Mouse (Mus musculus): ENCODE measurements around the gene Eipr1.

Eipr1 gene

DNA sequence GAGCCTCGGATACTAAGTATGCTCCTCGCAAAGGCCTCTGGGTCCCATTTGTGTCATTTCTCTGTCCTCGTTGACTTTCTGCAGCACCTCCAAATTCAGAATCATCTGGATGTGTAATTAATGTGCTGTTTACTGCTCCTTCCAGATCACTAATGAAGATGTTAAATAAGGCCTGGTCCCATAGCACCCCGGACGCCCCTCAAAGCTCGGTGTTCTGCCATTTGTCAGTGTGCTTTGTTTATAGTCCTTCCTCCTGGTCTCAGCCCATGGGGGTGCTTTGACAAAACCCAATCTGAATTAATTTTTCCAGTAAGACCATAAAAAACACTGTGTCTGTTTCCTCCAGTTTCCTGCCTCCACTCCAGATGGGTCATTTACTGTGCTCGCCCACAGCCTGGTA lies 28.6 kb downstream of the Eipr1 start:
- DNase-seq = no peak

DNA sequence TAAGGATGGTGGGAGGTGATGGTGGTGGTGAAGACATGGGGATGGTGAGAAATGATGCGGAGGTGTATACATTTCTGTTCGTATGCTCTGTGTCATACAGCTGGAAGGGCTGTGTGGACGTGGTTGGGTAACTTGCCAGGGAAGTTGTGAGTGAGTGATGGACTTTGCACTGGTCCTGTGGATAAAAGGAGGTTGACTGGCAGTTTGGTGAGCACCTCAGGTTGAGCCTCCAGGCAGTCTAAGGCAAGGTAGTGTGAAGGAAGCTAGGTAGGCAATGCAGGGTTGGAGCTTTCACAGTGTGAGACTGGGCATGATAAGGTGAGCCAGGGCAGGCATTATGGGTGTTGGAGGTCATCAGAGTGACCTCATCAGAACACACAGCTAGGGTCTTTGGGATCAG lies 31.0 kb downstream of the Eipr1 start:
- DNase-seq = peak; percentile 36

DNA sequence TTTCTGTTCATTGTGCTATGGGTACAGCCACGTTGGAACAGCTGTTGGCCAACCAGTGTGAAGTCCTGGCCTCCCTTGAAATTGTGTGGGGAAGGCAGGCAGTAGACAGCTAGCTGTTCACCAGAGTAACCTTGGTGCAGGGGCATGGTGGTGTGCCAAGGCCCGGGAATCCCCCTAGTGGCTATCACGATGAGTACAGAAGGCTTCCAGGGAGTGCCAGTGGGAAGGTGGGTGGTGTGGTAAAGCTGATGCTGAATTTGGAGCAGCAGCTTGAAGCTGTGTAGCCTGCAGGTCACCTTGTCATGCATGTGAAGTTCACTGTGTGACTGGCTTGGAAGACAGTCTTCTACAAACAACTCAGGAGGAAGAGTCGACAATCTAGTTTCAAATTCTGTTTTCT lies 32.8 kb downstream of the Eipr1 start:
- peak; percentile 24 for DNase-seq

DNA sequence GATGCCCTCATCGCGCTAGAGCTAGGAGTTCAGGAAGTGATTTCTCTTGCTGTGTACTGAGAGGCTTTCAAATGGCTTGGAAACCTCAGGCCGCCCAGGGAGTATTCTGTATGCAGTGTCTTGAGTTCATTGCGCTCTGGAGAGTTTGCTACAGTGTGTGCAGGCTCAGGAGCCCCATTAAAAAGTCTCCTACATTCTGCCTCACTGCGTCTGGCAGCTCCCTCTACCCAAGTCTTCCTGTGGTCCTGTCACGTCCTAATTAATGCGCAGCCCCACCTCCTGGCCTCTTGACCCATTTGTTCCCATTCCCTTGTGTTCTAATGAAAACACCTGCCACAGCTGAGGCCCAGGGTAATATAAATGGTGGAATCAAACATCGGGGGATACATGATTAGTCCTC lies 33.3 kb downstream of the Eipr1 start:
- DNase-seq = no peak

DNA sequence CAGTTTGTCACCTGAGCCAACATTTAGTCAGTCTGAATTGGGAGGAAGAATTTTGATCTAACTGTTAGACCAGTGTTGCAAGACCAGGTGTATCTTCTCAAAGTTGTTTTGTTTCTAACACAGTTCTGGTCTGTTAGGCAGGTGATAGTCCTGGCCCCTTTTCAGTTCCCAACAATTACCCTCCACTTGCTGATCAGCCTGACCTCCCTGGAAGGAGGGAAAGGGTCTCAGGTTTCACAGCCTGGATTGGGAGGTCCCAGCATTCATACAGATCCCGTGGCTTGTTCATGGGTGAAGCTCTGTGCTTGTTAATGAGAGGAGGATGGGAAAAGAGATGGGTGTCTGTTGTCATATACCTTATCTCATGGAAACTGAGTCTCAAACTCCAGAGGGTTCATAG lies 33.7 kb downstream of the Eipr1 start:
- DNase-seq = no peak

DNA sequence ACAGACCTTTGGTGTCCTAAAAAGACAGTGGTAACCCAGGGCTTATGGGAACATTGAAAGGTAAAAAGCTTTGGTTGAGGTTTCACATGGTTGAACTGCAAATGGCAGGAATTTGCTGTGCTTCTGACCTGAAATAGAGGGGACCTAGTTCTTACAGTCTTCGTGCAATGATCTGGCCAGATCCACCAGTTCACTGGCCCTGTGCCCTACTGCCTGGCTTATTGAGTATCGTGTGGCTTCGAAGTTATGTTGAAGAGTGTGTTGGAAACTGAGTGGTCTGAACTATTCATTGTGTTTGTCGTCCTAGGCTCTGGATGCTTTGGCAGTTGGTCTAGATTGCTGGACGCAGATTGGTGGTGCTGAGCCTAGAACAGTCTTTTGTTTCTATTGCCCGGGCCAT lies 34.7 kb downstream of the Eipr1 start:
- DNase-seq = no peak

DNA sequence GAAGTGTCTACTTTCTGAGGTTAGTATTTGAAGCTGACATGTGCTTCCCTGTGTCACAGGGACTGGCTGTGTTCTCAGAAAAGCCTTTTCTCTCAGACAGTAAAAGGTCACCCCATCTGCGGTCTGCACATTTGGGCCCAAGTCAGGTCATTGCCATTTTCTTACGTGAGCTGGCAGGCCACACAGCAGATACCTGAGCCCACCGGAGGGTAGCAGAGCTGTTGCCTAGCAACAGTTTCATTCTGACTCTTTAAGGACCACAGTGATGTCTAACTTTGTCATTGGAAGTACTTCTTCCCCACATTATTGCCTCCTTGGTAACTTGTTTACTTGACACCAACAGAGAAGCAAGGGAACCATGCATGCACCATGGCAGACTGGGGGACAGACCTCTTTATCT lies 41.0 kb downstream of the Eipr1 start:
- DNase-seq = no peak

DNA sequence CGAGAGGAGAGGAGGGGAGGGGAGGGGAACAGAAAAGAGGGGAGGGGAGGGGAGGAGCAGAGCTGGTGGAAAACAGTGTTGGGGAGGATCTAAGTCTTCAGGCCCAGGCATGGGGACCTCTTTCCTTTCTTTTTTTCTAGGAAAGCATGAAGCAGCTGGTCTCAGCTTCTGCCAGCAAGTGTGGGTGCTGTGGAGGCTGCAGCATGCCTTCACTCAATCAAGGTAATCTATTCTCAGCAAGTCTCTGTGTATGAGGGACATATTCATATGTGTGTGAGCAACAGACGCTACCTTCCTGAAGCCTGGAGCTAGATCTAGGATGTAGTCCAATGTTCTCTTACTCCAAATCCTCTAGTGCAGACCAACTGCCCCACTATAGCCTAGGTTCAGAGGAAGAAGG lies 42.1 kb downstream of the Eipr1 start:
- DNase-seq = no peak

DNA sequence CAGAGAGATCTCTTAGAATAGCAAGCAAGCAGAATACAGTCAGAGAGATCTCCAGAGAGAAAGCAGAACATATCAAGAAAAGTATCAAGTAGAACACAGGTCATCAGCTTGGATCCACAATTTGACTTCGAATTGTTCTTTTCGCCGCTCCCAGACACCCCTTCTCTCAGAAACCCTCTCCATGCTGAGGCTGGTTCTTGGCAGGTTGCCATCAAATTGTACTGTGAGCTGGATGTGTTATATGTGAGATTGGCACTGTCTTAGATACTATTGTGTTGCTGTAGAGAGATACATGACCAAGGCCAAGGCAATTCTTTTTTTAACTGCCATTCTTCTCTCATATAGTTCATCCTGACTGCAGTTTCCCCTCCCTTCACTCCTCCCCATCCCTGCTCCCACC lies 43.4 kb downstream of the Eipr1 start:
- no peak for DNase-seq

DNA sequence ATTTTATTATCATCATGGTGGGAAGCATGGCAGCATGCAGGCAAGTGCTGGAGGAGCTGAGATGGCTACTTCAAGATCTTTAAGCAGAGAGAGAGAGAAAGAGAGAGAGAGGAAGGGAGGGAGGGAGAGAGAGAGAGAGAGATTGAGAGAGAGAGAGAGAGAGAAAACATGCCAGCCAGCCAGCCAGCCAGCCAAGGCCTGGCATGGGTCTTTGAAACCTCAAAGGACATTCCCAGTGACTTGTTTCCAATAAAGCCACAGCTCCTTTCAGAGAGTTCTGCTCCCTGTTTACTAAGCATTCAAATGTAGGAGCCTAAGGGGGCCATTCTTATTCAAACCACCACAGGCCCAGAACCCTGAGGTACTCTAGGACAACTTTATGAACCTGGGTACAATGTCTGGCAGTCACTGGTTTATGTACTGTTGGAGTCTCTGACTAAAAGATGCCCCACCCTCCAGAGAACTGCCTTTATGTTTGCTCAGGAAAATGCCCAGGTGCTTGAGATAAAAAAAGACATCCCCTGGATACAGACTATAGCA lies 45.3 kb downstream of the Eipr1 start:
- DNase-seq = no peak

DNA sequence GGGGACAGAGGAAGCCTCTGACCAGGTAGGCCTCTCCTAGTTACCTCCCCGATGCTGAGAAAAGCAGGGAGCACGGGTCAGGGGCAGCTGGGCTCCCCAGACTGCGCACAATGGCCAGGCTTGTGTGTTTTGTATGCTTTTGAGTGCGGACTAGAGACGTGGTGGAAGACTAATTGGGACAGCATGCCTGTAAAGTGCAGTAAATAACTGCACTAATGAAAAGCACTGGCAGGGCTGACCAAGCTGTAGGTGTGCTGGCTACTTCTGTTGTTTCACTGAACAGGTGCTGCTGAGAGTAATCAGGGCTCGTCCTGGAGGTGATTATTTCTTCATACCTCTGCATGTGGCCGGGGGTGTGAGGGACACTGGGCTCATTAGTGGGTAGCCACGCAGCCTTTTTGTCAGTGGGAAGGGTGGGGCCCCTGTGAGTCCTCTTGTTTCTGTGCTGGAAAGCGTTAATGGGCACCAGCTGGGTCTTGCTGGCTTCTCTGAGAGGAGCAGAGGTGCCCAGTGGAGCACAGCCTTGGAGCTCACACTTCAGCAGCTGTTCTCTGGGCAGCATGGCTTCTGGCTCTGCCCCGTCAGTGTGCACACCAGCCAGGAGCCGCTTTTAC lies 48.3 kb downstream of the Eipr1 start:
- DNase-seq = no peak

DNA sequence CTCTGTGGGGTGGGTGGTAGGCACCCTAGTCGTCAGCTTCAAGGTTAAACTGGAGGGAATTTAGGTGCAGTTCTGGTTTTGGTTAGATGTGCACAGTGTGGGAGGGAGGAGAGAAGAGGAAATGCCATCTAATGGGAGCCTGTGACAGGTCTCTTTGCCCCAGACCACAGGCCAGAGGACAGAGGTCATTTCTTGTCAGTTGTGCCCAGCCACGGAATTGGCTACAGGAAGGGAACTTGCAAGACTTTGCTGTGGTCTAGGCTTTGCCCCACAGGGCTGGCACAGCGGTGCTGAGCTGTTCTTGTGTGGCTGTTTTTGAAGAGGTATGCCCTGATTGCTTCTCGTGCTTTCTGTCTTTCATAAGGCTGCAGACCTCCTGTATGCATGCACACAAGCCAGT lies 48.8 kb downstream of the Eipr1 start:
- DNase-seq = no peak

DNA sequence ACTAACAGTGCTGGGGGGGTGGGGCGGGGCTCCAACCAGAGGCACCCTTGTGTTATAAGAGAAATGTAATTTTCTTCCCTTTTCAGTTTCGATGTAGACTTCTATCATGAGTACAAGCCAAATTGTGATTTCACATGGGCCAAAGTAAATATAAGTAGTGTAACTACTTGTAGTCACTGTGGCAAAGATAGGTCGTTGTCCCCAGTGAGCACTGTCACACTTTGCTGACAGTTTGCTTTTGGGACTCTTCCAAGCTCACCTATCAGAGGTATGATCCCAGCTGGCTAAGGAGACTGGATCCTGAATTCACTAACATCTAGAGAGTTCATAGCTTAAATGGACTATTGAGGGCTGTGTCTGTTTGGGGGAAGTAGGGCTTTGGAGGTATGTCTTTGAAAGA lies 49.3 kb downstream of the Eipr1 start:
- no peak for DNase-seq

DNA sequence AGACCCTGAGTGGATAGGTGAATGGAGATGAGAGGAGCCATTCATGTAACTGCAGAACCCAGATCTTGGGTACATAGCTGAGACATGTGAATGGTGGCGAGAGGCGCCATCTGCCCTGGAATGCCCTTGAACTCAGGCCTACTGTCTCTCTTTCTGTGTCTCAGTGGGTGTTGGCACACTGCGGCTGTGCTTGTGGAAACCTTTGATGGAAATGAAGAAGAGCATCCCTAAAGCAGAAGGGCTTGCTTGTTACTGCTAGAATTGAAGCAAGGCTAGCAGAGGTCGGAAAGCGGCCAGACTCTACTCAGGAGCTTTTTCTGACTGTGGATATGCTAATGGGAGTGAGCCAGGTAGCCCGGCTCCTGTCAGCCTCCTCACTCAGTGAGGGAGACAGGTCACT lies 50.1 kb downstream of the Eipr1 start:
- DNase-seq = no peak

DNA sequence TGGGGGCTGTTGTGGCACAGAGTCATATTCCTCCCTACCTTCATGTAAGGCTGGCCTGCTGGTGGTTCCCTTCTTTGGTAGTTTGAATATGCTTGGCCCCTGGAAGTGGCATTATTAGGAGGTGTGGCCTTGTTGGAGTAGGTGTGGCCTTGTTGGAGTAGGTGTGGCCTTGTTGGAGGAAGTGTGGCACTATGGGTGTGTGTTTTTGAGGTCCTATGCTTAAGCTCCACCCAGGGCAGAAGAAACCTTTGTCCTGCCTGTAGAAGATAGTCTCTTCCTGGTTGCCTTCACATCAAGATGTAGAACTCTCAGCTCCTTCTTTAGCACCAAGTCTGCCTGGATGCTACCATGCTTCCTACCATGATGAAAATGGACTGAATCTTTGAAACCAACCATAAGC lies 51.4 kb downstream of the Eipr1 start:
- DNase-seq = no peak

DNA sequence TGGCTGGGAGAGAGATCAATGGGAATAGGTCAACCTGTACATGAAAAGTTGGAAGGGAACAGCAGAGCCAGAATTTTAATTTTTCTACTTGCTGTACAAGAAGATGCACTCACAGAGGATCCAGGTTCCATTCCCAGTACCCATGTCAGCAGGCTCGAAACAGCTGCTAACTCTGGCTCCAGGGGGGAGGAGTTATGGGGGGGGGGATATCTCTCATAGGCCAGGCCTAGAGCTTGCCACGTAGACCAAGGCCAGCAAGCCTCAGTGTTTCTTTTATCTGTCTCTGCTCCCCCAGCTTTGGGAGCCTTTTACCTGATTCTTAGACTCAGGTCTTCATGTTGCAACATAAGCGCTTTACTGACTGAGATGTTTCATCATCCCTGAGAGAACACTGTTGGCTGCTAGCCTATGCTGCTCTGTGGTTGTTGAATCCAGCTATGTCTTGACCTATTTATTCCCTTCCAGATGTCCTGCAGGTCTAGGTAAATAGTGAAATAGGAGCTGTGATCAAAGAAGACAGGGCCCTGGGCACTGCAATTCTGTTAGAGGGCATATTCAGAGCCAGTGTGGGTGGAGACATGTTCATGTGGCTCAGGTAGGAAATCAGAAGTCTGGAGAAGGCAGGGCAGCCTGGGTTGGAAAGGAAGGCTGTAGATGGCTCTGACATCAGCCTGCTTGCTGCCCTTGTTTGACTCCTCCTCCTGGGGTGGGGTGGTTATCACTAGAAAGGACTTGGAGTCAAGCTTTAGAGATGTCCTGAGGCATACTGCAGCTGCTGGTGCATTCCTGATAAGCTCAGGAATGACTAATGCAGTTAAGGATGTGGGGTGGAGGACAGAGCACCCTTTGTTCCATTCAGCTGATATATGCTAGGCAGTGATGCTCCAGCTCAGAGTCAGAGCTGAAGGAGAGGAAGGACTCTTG lies 53.2 kb downstream of the Eipr1 start:
- no peak for DNase-seq

DNA sequence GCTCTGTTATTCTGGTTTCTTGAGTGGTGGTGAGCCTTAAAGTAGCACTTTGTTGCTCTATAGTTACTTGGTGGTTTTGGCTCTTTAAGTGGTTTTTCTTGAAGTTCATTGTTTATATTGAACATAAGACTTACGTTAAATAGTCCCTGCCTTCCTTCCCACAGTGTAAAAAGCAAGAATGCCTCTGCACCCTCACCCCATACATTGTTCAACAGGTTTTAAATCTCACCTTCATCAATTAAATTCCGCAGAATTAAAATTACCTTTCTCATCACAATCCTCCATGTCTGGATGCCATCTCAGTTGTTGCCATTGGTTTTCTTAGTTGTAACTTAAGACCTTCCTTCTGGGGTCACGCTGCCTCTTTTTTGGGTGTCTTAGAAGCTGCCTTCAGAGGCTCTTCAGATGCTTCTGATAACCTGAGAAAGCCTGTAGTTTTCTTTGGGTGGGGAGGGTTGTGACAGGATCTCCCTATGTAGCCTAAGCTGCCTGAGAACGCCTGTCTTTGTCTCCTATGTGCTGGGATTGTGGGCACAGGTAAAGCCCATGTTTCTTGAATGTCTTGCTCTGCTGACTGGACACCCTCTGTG lies 57.3 kb downstream of the Eipr1 start:
- no peak for DNase-seq

DNA sequence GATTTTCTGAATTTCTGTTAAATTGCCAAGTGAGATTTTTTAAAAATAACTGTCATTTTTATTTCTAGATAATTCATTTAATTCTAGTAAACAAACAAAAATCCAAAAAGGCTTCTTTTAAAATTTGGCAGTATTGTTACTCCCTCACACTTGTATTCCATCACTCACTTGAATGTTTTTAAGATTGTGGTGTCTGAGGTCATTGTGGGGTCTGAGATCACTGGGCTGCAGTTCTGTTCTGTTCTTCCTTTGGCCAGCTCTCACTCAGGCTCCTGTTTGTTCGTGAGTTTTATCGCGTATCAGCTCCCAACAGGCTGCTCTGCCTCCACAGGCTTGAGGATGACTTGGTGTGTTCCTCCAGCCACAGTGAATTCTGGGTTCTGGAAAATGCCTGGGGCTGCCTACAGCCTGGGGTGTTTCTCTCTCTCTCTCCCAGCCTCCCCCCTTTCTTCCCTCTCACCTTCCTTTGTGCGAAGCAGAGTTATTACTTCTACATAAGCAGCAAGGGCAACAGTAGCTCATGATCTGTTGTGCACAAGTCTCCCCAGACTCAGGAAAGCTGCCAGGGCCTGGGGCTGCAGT lies 58.2 kb downstream of the Eipr1 start:
- no peak for DNase-seq

DNA sequence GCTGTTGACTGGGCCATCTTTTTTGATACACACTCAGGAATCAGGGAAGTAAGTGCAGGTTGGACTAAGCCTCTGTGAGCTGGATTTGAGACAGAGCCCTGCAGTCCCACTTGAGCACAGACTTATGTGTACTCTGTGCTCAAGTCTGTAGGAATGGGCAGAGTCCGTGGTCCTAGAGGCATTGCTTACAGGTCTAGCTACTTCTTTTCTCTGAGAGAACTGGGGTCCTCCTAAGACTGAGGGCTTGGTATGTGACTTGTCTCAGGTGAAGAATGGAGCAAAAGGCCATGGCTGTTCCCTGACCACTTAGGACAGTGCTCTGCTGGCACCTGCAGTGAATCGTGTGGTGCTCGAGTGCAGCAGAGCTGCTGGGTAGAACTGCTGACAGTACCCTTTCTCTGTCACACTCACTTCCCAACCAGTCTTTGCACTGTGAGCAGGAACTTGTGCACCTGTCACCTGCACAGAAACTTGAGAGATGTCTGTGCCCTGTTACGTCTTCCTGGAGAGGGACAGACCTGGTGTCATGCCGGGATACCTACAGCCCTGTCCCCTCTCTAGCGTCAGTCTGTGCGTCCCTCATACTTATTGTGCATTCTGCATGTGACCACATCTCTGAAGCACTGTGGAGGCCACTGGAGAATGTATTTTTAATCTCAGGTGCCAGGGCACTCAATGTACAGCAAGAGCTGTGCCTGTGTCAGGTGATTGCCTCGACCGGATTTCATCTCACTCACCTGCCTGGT lies 65.3 kb downstream of the Eipr1 start:
- no peak for DNase-seq

DNA sequence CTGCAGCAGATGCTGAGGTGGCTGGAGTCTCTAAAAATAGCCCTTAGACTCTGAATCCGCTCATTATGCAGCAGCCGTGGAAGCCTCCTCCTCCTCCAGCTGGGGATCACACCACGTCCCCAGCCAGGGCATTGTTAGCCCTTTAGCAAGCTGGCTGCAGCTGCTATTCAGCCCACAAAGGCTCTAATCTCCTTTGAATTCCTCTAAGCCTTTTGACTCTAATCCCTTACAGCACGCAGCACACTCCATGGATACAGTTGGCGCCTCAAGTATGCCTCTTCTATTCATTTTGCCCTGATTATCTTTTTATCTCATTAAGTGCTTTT lies 65.8 kb downstream of the Eipr1 start:
- DNase-seq = no peak

DNA sequence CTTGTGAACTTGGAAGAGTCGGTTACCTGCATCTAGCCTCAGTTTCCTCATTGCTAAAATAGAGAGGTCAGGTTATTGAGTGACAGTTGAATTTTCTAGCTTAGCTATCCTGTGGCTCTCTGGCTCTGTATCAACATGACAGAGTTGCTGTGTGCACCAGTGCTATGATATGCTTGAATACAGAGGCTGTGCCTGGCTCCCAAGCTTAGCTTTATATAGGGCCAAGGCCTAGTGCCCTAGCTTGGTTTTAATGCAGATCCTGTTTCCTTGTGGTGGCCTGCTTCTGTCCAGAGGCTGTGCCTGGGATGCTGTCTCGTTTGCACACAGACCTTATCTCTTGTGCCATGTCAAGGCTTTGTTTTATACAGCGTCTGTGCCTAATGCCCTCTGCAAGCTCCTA lies 66.3 kb downstream of the Eipr1 start:
- DNase-seq = no peak

DNA sequence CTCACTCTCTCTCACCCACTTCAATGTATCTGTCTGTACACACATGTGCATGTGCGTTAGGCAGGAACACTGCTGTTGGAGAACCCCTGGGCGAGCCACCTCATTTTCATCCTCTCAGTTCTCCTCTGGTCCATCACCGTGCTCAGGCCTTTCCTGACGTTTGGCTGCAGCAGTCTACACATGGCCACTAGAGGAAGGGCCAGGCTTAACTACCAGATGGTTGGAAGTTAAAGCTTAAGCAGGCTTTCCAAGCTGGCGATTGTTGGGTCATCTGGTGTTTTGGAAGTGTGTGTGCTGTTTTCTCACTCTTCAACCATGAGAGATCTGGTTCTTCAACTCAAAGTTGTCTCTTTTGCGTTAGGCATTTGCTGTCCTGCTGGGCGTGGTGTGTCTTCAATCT lies 71.9 kb downstream of the Eipr1 start:
- no peak for DNase-seq

DNA sequence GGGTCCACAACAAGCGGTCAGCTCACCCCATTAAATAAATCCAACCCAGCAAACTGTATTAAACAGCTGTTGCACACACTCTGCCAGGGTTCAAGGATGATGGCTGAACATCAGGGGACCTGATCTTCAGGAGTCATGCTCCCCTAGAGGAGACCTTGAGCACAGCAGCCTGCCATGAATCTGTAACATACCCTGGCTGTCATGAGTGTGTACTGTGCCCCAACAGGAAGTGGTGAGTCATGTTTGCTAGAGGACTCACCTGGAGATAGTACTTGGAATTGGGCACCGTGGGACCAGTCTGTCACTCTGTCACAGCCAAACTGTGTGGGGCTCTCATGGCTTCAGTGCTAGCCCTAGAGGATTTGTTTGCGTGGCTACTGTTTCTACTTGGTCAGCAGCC lies 77.9 kb downstream of the Eipr1 start:
- DNase-seq = no peak

Data from kidney, adult 9 months (tissue).